Mouse (Mus musculus) C2C12 (cell line): ENCODE measurements around the gene Senp5.

ENCODE experiments used
- CEBPB ChIP-seq: IDR thresholded peaks from one replicate; pipeline ENCODE4 v1.6.1; 2011; ENCODE audit warnings: low read depth, mild to moderate bottlenecking, control low read depth, moderate library complexity
- CTCF ChIP-seq: IDR thresholded peaks from one replicate; pipeline ENCODE4 v1.5.1; 2011; ENCODE audit not compliant: control insufficient read depth, insufficient read depth, insufficient read length
- FOSL1 ChIP-seq: IDR thresholded peaks from one replicate; pipeline ENCODE4 v1.8.0; 2011; ENCODE audit warnings: mild to moderate bottlenecking, low read length; ENCODE audit not compliant: poor library complexity, insufficient read depth, severe bottlenecking
- MAX ChIP-seq: IDR thresholded peaks from one replicate; pipeline ENCODE4 v1.6.1; 2011; ENCODE audit warnings: mild to moderate bottlenecking, control low read depth
- MYOD1 ChIP-seq: IDR thresholded peaks from one replicate; pipeline ENCODE4 v1.6.1; 2011; ENCODE audit warnings: low read depth; ENCODE audit not compliant: control insufficient read depth, insufficient read length
- MYOG ChIP-seq: IDR thresholded peaks from one replicate; pipeline ENCODE4 v1.6.1; 2011; ENCODE audit not compliant: control insufficient read depth, insufficient read length; ENCODE audit errors: extremely low read depth
- USF1 ChIP-seq: IDR thresholded peaks from one replicate; pipeline ENCODE4 v1.6.1; 2011; ENCODE audit warnings: low read depth, mild to moderate bottlenecking, control low read depth, moderate library complexity

GRCm38 (mm10) chr16:31933751-31934549 lies 69.1 kb downstream of the Senp5 start, which contains the start of gene Pigz:
- TF ChIP-seq MYOD1 (no peak), CTCF (no peak), FOSL1 (no peak), MAX (no peak), USF1 (no peak), MYOG (no peak), CEBPB (no peak)
